Mouse (Mus musculus) monocyte, adult 5-6 weeks (primary cell): ENCODE data around the gene Mpc1. TPM values are rescaled to one million over a fixed set of nuclear protein-coding genes. Genes with fewer than 3 reads are reported as not detected.
A peak's percentile ranks its signal among the peaks of the same experiment; 100 is the strongest.
"Not testable (repeated sequence)": the region's sequence is repeated elsewhere in the genome, so short reads cannot be mapped to it uniquely, and the experiment has no call there.

Source experiments
- ATAC-seq: fragments of 153-309, 156-312 bp; replicated peaks from 2 replicates; pipeline ENCODE4 v1.8.0; 2017; ENCODE audit warnings: mild to moderate bottlenecking; ENCODE audit not compliant: low TSS enrichment, insufficient number of reproducible peaks, severe bottlenecking, poor library complexity, low FRiP score
- total RNA-seq: library from RNA; stranded (forward); fragments of 200-1000, 200-491, 200-594 nt; gene quantifications from 3 replicates; pipeline ENCODE4 v1.2.3, GENCODE M21; 2017

Mpc1 gene
- total RNA-seq, 1 experiment from 2014 or later = 78.5 TPM

GRCm38 (mm10) chr17:8310838-8311614, 28.3 kb downstream of the Mpc1 start, which contains the start of gene Sft2d1:
Gene Sft2d1 (plus strand): TSS chr17:8311102.
- ATAC-seq = peak; percentile 88

- no peak for ATAC-seq
Observed at GRCm38 (mm10) chr17:8311751-8312150, 29.0 kb downstream of the Mpc1 start.

GRCm38 (mm10) chr17:8313976-8314375, 31.3 kb downstream of the Mpc1 start:
- no peak for ATAC-seq

- ATAC-seq = no peak
Observed at GRCm38 (mm10) chr17:8316251-8316650, 33.5 kb downstream of the Mpc1 start.

DNA sequence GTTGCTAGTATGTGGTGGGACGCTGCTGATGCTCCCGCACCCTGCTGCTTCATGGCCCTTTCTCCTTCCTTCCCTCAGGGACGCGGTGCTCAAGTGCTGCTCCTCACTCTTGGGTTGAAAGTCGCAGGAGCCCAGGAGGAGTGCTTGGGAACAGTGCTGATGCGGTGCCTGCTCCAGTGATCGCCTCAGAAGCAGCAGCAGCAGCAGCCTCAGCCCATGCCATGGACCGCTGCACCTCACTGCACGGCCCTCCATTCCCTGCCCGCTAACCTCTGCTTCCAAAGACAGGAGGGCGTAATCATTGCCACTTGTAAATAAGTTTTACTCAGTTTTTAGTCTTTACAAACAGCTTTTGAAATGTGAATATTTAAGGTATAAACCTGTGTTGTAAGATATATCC, 44.2 kb downstream of the Mpc1 start:
- not testable (repeated sequence) for ATAC-seq

- ATAC-seq = 0 out of 2 replicates have a peak, but pooled peaks have one; percentile 51
Observed at GRCm38 (mm10) chr17:8328511-8329174, 45.9 kb downstream of the Mpc1 start.

DNA sequence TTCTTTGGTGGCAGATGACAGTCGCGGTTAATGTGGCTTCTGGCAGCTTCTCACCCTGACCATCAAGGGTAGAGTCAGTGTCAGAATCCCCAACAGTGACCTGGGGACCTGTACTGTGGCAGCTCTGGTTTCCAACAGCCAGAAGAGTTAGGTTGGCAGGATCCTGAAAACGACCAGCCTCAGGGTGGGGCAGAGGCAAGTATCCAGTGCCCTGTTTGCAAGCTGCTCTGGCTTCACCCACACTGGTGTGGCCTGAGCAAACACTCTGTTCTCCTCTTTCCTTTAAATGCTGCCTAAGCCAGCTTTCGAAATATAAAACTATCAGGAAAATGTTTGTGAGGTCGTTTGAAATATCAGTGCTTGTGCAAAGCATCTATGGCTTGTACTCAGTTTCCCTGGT, 47.9 kb downstream of the Mpc1 start:
- ATAC-seq = no peak

GRCm38 (mm10) chr17:8337159-8337558, 54.5 kb downstream of the Mpc1 start, which contains the start of gene Prr18:
Gene Prr18 (plus strand): TSS chr17:8337459.
- ATAC-seq = not testable (repeated sequence)

DNA sequence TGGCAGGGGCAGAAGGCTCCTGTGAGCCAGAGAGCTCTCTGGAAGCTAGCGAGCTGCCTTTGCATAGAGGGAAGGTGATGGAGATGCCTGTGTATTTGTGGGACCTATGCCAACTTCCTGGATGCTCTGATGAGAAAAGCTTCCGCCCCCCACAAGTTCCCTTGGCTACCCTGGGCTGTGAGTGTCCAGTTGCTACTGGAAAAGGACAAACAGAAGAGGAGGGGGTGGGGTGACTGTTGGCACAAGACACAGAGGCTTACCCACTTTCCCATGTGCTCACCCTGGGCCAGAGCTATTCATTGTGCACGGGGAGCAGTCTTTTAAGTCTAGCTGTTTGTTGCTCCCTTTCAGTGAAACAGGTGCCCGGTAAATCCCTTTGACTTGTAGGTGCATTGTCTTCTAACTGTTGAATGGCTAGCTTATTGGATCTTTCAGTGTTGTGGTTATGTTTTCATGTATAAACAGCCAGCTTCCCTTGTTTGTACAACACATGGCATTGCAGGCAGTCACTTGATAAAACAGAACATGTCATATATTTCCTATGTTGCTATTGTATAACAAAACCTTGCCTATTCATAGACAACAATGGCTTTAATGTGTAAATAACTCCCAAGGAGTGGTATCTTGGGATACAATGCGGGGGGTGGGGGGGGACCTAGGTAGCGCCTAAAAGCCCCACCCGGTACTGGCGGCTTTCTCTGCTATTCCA, 57.1 kb downstream of the Mpc1 start:
- ATAC-seq = no peak

GRCm38 (mm10) chr17:8340407-8341359, 58.0 kb downstream of the Mpc1 start:
- ATAC-seq = no peak

GRCm38 (mm10) chr17:8341360-8341963, 58.8 kb downstream of the Mpc1 start:
- no peak for ATAC-seq

GRCm38 (mm10) chr17:8342706-8343105, 60.0 kb downstream of the Mpc1 start:
- no peak for ATAC-seq

DNA sequence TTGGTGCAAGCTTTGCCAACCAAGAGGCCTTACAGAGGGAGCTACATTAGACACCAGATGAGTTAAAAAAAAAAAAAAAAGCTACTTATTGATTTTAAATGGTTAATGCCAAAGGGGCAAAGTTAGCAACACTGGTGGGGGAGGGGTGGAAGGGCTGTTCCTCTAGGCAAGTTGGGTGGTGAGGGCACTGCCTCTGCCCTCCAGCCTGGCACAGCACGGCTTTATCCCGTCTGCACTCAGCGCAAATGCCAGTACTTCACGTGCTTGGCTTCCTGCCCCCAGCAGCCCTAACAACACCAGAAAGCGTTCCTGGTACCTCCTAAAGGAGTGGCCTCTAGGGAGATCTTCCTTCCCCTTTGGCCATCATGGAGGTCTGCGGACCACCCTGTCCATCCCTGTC, 60.7 kb downstream of the Mpc1 start:
- no peak for ATAC-seq

Other genes with a start within 250 kb of the Mpc1 start
- 4.2 to 5.7 TPM in 2 of 3 replicates, not detected in the other for gene Gm49673, start 135.1 kb upstream of the Mpc1 start, total RNA-seq
- gene Rnaset2a, start 134.8 kb upstream of the Mpc1 start, total RNA-seq = 48.3 to 53.4 TPM (median 53.2 TPM) in 3 replicates
- gene Fgfr1op, start 117.4 kb upstream of the Mpc1 start, total RNA-seq = 22.4 to 37.0 TPM (median 25.6 TPM) in 3 replicates
- gene Ccr6, start 46.9 kb upstream of the Mpc1 start, total RNA-seq = 8.5 to 10.9 TPM (median 9.5 TPM) in 3 replicates
- gene Sft2d1, start 28.2 kb downstream of the Mpc1 start, total RNA-seq = 69.2 to 137 TPM (median 73.1 TPM) in 3 replicates
- 0.10 TPM in 1 of 3 replicates, not detected in the others for gene Prr18, start 54.6 kb downstream of the Mpc1 start, total RNA-seq
- 0.39 TPM in 1 of 3 replicates, not detected in the others for gene T2, start 73.1 kb downstream of the Mpc1 start, total RNA-seq
- gene T, start 151.5 kb downstream of the Mpc1 start, total RNA-seq = not detected in 3 replicates
- gene Pde10a, start 242.5 kb downstream of the Mpc1 start, total RNA-seq = 0.29 TPM in 1 of 3 replicates, not detected in the others